Mouse (Mus musculus): ENCODE data around the gene Igbp1b. TPM values are rescaled to one million over a fixed set of nuclear protein-coding genes. Genes with fewer than 3 reads are reported as not detected.

The Igbp1b gene
- polyA plus RNA-seq (2015; fragmentation: Nextera tagmentation; extraction: Ambion mirVana) = not detected in 2 replicates

DNA sequence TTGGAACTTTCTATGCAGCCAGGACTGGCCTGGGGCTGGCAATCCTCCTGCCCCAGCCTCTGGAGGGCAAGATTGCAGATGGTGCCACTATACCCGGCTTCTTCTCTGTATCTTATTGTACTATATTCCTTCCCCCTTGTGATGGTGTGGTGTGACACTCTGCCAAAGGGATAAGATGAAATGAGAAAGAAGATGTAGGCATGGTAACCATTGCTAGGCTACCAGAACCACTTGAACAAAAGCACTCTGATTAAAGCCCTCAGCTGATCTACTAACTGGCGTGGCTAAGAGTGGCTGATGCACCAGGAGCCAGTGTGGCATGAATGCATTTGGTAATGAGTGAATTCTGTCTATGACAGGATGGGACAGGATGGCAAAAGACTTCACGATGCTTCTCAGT, at the start of gene Igbp1b:
Igbp1b (minus strand) TSS at position 29 of the 400 bp plus-strand sequence.
- WGBS (ENCODE audit: insufficient replicate concordance) = 82% methylated on average over 3 of the region's 3 CpGs

DNA sequence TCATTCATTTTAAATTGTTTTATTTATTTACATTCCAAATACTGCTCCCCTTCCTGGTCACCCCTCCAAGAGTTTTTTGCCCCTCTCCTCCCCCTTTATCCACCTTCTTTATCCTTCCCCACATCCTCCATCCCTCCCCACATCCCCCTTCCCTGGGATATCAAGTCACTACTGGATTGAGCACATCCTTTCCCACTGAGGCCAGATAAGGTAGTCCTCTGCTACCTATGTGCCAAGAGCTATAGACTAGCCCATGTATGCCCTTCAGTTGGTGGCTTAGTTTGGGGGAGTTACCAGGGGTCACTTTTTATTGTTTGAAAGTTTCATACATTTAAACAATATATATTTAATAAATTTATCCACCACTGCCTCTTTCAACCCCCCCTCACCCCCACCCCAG, 24.6 kb upstream of the Igbp1b start:
- Histone ChIP-seq H3K4me1 (ENCODE audit: insufficient read depth) (no peaks in the 10 kb centered on the region), H3K27ac (ENCODE audit: low read depth) (no peak overlapping the region), H3K9me3 (ENCODE audit: low read length) (no peaks in the 10 kb centered on the region), H3K4me2 (ENCODE audit: low read depth, low read length) (no peak overlapping the region), H3K36me3 (replicated peaks; ENCODE audit: insufficient read depth, low read length) (no peaks in the 10 kb centered on the region), H3K27me3 (ENCODE audit: insufficient read depth, low read length) (no peaks in the 10 kb centered on the region), H3K9ac (replicated peaks) (no peak overlapping the region), H3K4me3 (ENCODE audit: low read depth, low read length) (no peak overlapping the region)
- TF ChIP-seq CTCF (IDR thresholded peaks at IDR 0.05; ENCODE audit: low read depth) (no peak), EP300 (IDR thresholded peaks at IDR 0.05; ENCODE audit: low read depth) (no peak)
- ATAC-seq (no peak), DNase-seq (no peak)

More for the DNA sequence above, at the start of gene Igbp1b:
- 0 out of 2 replicates have a peak, but pooled peaks cover 4% of the 10 kb centered on the region for H3K9me3 ChIP-seq (ENCODE audit: low read length)
- H3K27ac ChIP-seq (ENCODE audit: low read depth) = no peak within 1 kb of the TSS
- H3K4me1 ChIP-seq (ENCODE audit: insufficient read depth) = no peaks in the 10 kb centered on the region
- H3K27me3 ChIP-seq (ENCODE audit: insufficient read depth, low read length) = no peaks in the 10 kb centered on the region
- ATAC-seq = no peak
- TF ChIP-seq EP300 (IDR thresholded peaks at IDR 0.05; ENCODE audit: low read depth) (no peak), CTCF (IDR thresholded peaks at IDR 0.05; ENCODE audit: low read depth) (no peak)
- H3K9ac ChIP-seq (replicated peaks) = no peak within 1 kb of the TSS
- H3K4me2 ChIP-seq (ENCODE audit: low read depth, low read length) = no peak within 1 kb of the TSS
- DNase-seq = no peak
- H3K36me3 ChIP-seq (replicated peaks; ENCODE audit: insufficient read depth, low read length) = no peaks in the 10 kb centered on the region
- H3K4me3 ChIP-seq (ENCODE audit: low read depth, low read length) = no peak within 1 kb of the TSS

DNA sequence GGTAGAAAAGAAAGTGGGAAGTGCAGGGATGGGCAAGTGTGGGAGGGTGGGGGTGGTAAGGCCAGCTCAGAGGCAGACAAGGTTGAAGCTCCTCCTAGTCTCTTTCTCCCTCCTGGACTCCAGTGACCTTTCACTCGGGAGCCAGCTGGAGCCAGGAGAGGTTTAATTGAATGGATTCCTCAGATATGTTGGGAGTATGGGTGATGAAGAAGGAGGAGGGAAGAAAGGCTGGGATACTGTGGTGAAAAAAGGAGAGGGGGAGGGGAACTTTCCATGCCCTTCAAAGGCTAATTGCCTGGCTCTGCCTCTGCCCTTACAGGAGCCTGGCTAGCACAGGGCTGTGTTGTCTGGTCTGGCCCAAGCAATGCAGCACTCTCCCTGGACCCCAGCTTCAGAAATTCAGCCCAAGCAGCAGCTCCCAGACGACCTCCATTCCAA, 14.4 kb upstream of the Igbp1b start:
- no peak overlapping the region for H3K4me3 ChIP-seq (ENCODE audit: low read depth, low read length)
- H3K9ac ChIP-seq (replicated peaks) = no peak overlapping the region
- no peaks in the 10 kb centered on the region for H3K4me1 ChIP-seq (ENCODE audit: insufficient read depth)
- ATAC-seq (no peak), DNase-seq (no peak)
- no peak overlapping the region for H3K4me2 ChIP-seq (ENCODE audit: low read depth, low read length)
- H3K36me3 ChIP-seq (replicated peaks; ENCODE audit: insufficient read depth, low read length) = no peaks in the 10 kb centered on the region
- no peaks in the 10 kb centered on the region for H3K9me3 ChIP-seq (ENCODE audit: low read length)
- H3K27ac ChIP-seq (ENCODE audit: low read depth) = no peak overlapping the region
- 3% methylated on average over 2 of the region's 2 CpGs for WGBS (ENCODE audit: insufficient replicate concordance)
- no peak for TF ChIP-seq EP300 (IDR thresholded peaks at IDR 0.05; ENCODE audit: low read depth)
- TF ChIP-seq CTCF (IDR thresholded peaks at IDR 0.05; ENCODE audit: low read depth) = no peak
- no peaks in the 10 kb centered on the region for H3K27me3 ChIP-seq (ENCODE audit: insufficient read depth, low read length)

DNA sequence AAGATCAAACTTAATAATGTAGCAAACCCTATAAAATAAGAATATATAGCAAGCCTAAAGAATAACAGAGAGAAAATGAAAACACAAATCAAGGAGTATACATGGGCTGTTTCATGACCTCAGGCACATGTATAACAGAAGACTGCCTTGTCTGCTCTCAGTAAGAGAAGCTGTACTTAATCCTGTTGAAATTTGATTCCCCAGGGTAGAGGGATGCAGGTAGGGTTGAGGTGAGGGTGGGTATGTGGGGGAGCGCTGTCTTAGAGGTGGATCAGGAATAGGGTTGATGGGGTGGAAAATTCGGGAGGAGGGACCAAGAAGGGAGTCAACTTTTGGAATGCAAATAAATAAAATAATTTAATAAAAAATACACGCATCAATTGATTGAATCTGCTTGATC, 7.1 kb upstream of the Igbp1b start:
- 56% methylated on average over 3 of the region's 3 CpGs for WGBS (ENCODE audit: insufficient replicate concordance)
- Histone ChIP-seq H3K36me3 (replicated peaks; ENCODE audit: insufficient read depth, low read length) (no peaks in the 10 kb centered on the region), H3K27ac (ENCODE audit: low read depth) (no peak overlapping the region), H3K4me3 (ENCODE audit: low read depth, low read length) (no peak overlapping the region), H3K9ac (replicated peaks) (no peak overlapping the region), H3K4me2 (ENCODE audit: low read depth, low read length) (no peak overlapping the region), H3K27me3 (ENCODE audit: insufficient read depth, low read length) (no peaks in the 10 kb centered on the region), H3K9me3 (ENCODE audit: low read length) (no peaks in the 10 kb centered on the region), H3K4me1 (ENCODE audit: insufficient read depth) (no peaks in the 10 kb centered on the region)
- no peak for ATAC-seq
- TF ChIP-seq EP300 (IDR thresholded peaks at IDR 0.05; ENCODE audit: low read depth) = no peak
- no peak for TF ChIP-seq CTCF (IDR thresholded peaks at IDR 0.05; ENCODE audit: low read depth)
- DNase-seq = no peak

DNA sequence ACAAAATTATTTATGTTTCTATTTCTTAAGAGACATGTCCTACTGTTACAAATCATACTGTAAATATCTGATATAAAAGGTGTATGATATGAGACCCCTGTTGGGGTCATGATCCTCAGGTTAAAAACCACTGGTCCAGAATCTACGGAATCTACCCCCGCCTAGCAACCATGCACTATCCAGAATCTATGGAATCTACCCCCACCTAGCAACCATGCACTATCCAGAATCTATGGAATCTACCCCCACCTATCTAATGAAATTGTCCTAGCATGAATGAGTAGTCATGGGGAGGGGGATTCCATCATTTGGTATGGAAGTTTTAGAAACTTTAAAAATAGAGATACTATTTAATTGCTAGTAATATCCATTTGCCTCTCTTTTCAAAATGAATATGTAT, 12.7 kb downstream of the Igbp1b start:
- no peak overlapping the region for H3K4me2 ChIP-seq (ENCODE audit: low read depth, low read length)
- H3K27me3 ChIP-seq (ENCODE audit: insufficient read depth, low read length) = no peaks in the 10 kb centered on the region
- no peaks in the 10 kb centered on the region for H3K36me3 ChIP-seq (replicated peaks; ENCODE audit: insufficient read depth, low read length)
- TF ChIP-seq CTCF (IDR thresholded peaks at IDR 0.05; ENCODE audit: low read depth) = no peak
- TF ChIP-seq EP300 (IDR thresholded peaks at IDR 0.05; ENCODE audit: low read depth) = no peak
- no peak overlapping the region for H3K27ac ChIP-seq (ENCODE audit: low read depth)
- H3K9me3 ChIP-seq (ENCODE audit: low read length) = no peaks in the 10 kb centered on the region
- DNase-seq = no peak
- H3K9ac ChIP-seq (replicated peaks) = no peak overlapping the region
- H3K4me3 ChIP-seq (ENCODE audit: low read depth, low read length) = no peak overlapping the region
- WGBS (ENCODE audit: insufficient replicate concordance) = 84% methylated on average over 2 of the region's 2 CpGs
- no peak for ATAC-seq
- H3K4me1 ChIP-seq (ENCODE audit: insufficient read depth) = no peaks in the 10 kb centered on the region

DNA sequence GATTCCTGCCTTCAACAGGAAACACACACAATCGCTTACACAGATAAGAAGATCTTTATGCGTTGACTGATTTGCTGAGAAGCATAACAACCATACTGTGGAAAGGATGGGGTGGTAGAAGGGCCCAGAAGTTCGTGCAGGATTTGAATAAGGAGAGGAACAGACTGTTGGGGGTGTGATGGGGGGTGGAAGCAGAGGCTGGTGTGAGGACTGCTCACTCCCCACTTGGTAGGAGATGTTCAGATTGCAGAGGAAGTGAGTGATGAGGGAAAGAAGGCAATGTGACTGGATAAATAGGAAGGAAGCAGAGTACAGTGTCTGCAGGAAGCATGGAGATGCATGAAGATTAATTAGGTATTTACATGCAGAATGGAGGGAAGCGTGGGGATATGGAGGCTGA, 19.0 kb downstream of the Igbp1b start:
- 48% methylated on average over 4 of the region's 4 CpGs for WGBS (ENCODE audit: insufficient replicate concordance)
- no peak for ATAC-seq
- TF ChIP-seq EP300 (IDR thresholded peaks at IDR 0.05; ENCODE audit: low read depth) = no peak
- TF ChIP-seq CTCF (IDR thresholded peaks at IDR 0.05; ENCODE audit: low read depth) = no peak

DNA sequence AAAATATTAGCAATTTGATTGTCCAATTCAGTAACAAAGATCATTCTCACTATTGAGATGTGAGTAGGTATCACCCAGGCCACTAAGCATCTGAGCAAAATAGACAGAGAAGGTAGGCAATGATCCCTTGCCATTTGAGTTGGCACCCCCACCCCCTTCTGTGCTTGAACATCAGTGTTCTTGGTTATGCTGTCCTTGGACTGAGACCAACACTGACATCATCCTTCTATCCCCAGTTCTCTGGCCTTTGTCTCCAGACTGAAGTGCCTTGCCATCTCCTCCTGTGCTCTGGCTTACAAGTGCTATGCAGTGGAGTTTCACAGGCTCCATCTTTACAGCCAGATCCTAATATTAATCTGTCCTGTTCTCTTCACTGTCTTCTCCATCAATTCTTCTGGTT, 37.6 kb downstream of the Igbp1b start:
- no peak overlapping the region for H3K4me3 ChIP-seq (ENCODE audit: low read depth, low read length)
- no peaks in the 10 kb centered on the region for H3K27me3 ChIP-seq (ENCODE audit: insufficient read depth, low read length)
- no peaks in the 10 kb centered on the region for H3K4me1 ChIP-seq (ENCODE audit: insufficient read depth)
- TF ChIP-seq CTCF (IDR thresholded peaks at IDR 0.05; ENCODE audit: low read depth) = no peak
- no peak for TF ChIP-seq EP300 (IDR thresholded peaks at IDR 0.05; ENCODE audit: low read depth)
- DNase-seq (no peak), ATAC-seq (no peak)
- no peaks in the 10 kb centered on the region for H3K9me3 ChIP-seq (ENCODE audit: low read length)
- H3K9ac ChIP-seq (replicated peaks) = no peak overlapping the region
- H3K27ac ChIP-seq (ENCODE audit: low read depth) = no peak overlapping the region
- no peaks in the 10 kb centered on the region for H3K36me3 ChIP-seq (replicated peaks; ENCODE audit: insufficient read depth, low read length)
- H3K4me2 ChIP-seq (ENCODE audit: low read depth, low read length) = no peak overlapping the region

More for the DNA sequence above, 19.0 kb downstream of the Igbp1b start:
- DNase-seq = no peak
- H3K36me3 ChIP-seq (replicated peaks; ENCODE audit: insufficient read depth, low read length) = no peaks in the 10 kb centered on the region
- peaks cover 3% of the 10 kb centered on the region; the same call in 1 of the 2 replicates for H3K9me3 ChIP-seq (ENCODE audit: low read length)
- no peak overlapping the region for H3K4me2 ChIP-seq (ENCODE audit: low read depth, low read length)
- H3K9ac ChIP-seq (replicated peaks) = no peak overlapping the region
- no peak overlapping the region for H3K4me3 ChIP-seq (ENCODE audit: low read depth, low read length)
- H3K4me1 ChIP-seq (ENCODE audit: insufficient read depth) = no peaks in the 10 kb centered on the region
- H3K27me3 ChIP-seq (ENCODE audit: insufficient read depth, low read length) = no peaks in the 10 kb centered on the region
- no peak overlapping the region for H3K27ac ChIP-seq (ENCODE audit: low read depth)

All from liver, postnatal 0 days (tissue).